Mouse (Mus musculus): ENCODE data around the gene Gas2l1. TPM values are rescaled to one million over a fixed set of nuclear protein-coding genes. Genes with fewer than 3 reads are reported as not detected.

Gas2l1 gene
- polyA plus RNA-seq, 1 experiment from 2014 or later = 32.9 TPM

GRCm38 (mm10) chr11:5055945-5056938 lies 8.9 kb downstream of the Gas2l1 start:
- H3K9ac ChIP-seq (ENCODE audit: low read length) = no peak overlapping the region
- WGBS = 25% methylated on average over 23 of the region's 23 CpGs
- H3K4me3 ChIP-seq (ENCODE audit: low read depth, low read length) = no peak overlapping the region

GRCm38 (mm10) chr11:5054874-5055273 lies 10.3 kb downstream of the Gas2l1 start:
- Histone ChIP-seq H3K4me3 (ENCODE audit: low read depth, low read length) (no peak overlapping the region), H3K9me3 (ENCODE audit: control insufficient read depth, low read length) (no peaks in the 10 kb centered on the region), H3K36me3 (ENCODE audit: control insufficient read depth, insufficient read depth, low read length) (no peaks in the 10 kb centered on the region), H3K9ac (ENCODE audit: low read length) (no peak overlapping the region), H3K27ac (ENCODE audit: low read depth, low read length) (no peak overlapping the region), H3K4me2 (ENCODE audit: low read depth) (no peak overlapping the region), H3K4me1 (ENCODE audit: control insufficient read depth, insufficient read depth, low read length) (peaks cover 5% of the 10 kb centered on the region; the same call in 1 of the 2 replicates), H3K27me3 (ENCODE audit: control insufficient read depth, insufficient read depth, low read length) (peaks cover 47% of the 10 kb centered on the region)
- DNase-seq (ENCODE audit: low spot score) (no peak), ATAC-seq (ENCODE audit: insufficient read depth, low FRiP score, low TSS enrichment) (no peak)
- WGBS = 58% methylated on average over 5 of the region's 6 CpGs

More at GRCm38 (mm10) chr11:5055945-5056938, 8.9 kb downstream of the Gas2l1 start:
- Histone ChIP-seq H3K36me3 (ENCODE audit: control insufficient read depth, insufficient read depth, low read length) (no peaks in the 10 kb centered on the region), H3K27ac (ENCODE audit: low read depth, low read length) (no peak overlapping the region), H3K4me1 (ENCODE audit: control insufficient read depth, insufficient read depth, low read length) (peaks cover 10% of the 10 kb centered on the region), H3K27me3 (ENCODE audit: control insufficient read depth, insufficient read depth, low read length) (peaks cover 60% of the 10 kb centered on the region), H3K4me2 (ENCODE audit: low read depth) (no peak overlapping the region), H3K9me3 (ENCODE audit: control insufficient read depth, low read length) (no peaks in the 10 kb centered on the region)
- no peak for DNase-seq (ENCODE audit: low spot score)
- ATAC-seq (ENCODE audit: insufficient read depth, low FRiP score, low TSS enrichment) = no peak

- Histone ChIP-seq H3K9me3 (ENCODE audit: control insufficient read depth, low read length) (no peaks in the 10 kb centered on the region), H3K27me3 (ENCODE audit: control insufficient read depth, insufficient read depth, low read length) (peaks cover 39% of the 10 kb centered on the region), H3K27ac (ENCODE audit: low read depth, low read length) (no peak overlapping the region), H3K4me1 (ENCODE audit: control insufficient read depth, insufficient read depth, low read length) (peaks cover 5% of the 10 kb centered on the region; the same call in 1 of the 2 replicates), H3K36me3 (ENCODE audit: control insufficient read depth, insufficient read depth, low read length) (no peaks in the 10 kb centered on the region), H3K9ac (ENCODE audit: low read length) (no peak overlapping the region), H3K4me2 (ENCODE audit: low read depth) (no peak overlapping the region), H3K4me3 (ENCODE audit: low read depth, low read length) (no peak overlapping the region)
- ATAC-seq (ENCODE audit: insufficient read depth, low FRiP score, low TSS enrichment) (no peak), DNase-seq (ENCODE audit: low spot score) (no peak)
- WGBS = 89% methylated on average over 14 of the region's 14 CpGs
These were observed 11.0 kb downstream of the Gas2l1 start for GRCm38 (mm10) chr11:5054151-5054550.

- Histone ChIP-seq H3K4me1 (ENCODE audit: control insufficient read depth, insufficient read depth, low read length) (no peaks in the 10 kb centered on the region), H3K36me3 (ENCODE audit: control insufficient read depth, insufficient read depth, low read length) (no peaks in the 10 kb centered on the region), H3K4me3 (ENCODE audit: low read depth, low read length) (no peak overlapping the region), H3K27me3 (ENCODE audit: control insufficient read depth, insufficient read depth, low read length) (peaks cover 23% of the 10 kb centered on the region), H3K27ac (ENCODE audit: low read depth, low read length) (no peak overlapping the region), H3K4me2 (ENCODE audit: low read depth) (no peak overlapping the region), H3K9ac (ENCODE audit: low read length) (no peak overlapping the region), H3K9me3 (ENCODE audit: control insufficient read depth, low read length) (no peaks in the 10 kb centered on the region)
- DNase-seq (ENCODE audit: low spot score) (no peak), ATAC-seq (ENCODE audit: insufficient read depth, low FRiP score, low TSS enrichment) (no peak)
- 72% methylated on average over 10 of the region's 10 CpGs for WGBS
These were observed 12.8 kb downstream of the Gas2l1 start for GRCm38 (mm10) chr11:5052200-5052854.

- Histone ChIP-seq H3K27ac (ENCODE audit: low read depth, low read length) (no peak overlapping the region), H3K4me1 (ENCODE audit: control insufficient read depth, insufficient read depth, low read length) (no peaks in the 10 kb centered on the region), H3K9ac (ENCODE audit: low read length) (no peak overlapping the region), H3K9me3 (ENCODE audit: control insufficient read depth, low read length) (no peaks in the 10 kb centered on the region), H3K4me3 (ENCODE audit: low read depth, low read length) (no peak overlapping the region), H3K4me2 (ENCODE audit: low read depth) (no peak overlapping the region), H3K36me3 (ENCODE audit: control insufficient read depth, insufficient read depth, low read length) (no peaks in the 10 kb centered on the region), H3K27me3 (ENCODE audit: control insufficient read depth, insufficient read depth, low read length) (peaks cover 16% of the 10 kb centered on the region)
- WGBS = 85% methylated on average over 10 of the region's 10 CpGs
- DNase-seq (ENCODE audit: low spot score) (no peak), ATAC-seq (ENCODE audit: insufficient read depth, low FRiP score, low TSS enrichment) (no peak)
These were observed 13.5 kb downstream of the Gas2l1 start for GRCm38 (mm10) chr11:5051629-5052028.

GRCm38 (mm10) chr11:5046321-5046926 lies 18.7 kb downstream of the Gas2l1 start:
- Histone ChIP-seq H3K27me3 (ENCODE audit: control insufficient read depth, insufficient read depth, low read length) (no peaks in the 10 kb centered on the region), H3K4me1 (ENCODE audit: control insufficient read depth, insufficient read depth, low read length) (no peaks in the 10 kb centered on the region), H3K36me3 (ENCODE audit: control insufficient read depth, insufficient read depth, low read length) (no peaks in the 10 kb centered on the region), H3K27ac (ENCODE audit: low read depth, low read length) (no peak overlapping the region), H3K4me3 (ENCODE audit: low read depth, low read length) (no peak overlapping the region), H3K4me2 (ENCODE audit: low read depth) (no peak overlapping the region), H3K9me3 (ENCODE audit: control insufficient read depth, low read length) (no peaks in the 10 kb centered on the region), H3K9ac (ENCODE audit: low read length) (no peak overlapping the region)
- DNase-seq (ENCODE audit: low spot score) (no peak), ATAC-seq (ENCODE audit: insufficient read depth, low FRiP score, low TSS enrichment) (no peak)
- WGBS = 49% methylated on average over 12 of the region's 12 CpGs

- peaks cover 5% of the 10 kb centered on the region for H3K36me3 ChIP-seq (ENCODE audit: control insufficient read depth, insufficient read depth, low read length)
These were observed 22.3 kb downstream of the Gas2l1 start for GRCm38 (mm10) chr11:5042645-5043381.

GRCm38 (mm10) chr11:5041144-5041780 lies 23.9 kb downstream of the Gas2l1 start:
- no peak overlapping the region for H3K4me3 ChIP-seq (ENCODE audit: low read depth, low read length)
- WGBS = 80% methylated on average over 18 of the region's 18 CpGs
- no peak overlapping the region for H3K27ac ChIP-seq (ENCODE audit: low read depth, low read length)
- no peak overlapping the region for H3K4me2 ChIP-seq (ENCODE audit: low read depth)
- no peaks in the 10 kb centered on the region for H3K4me1 ChIP-seq (ENCODE audit: control insufficient read depth, insufficient read depth, low read length)
- no peak overlapping the region for H3K9ac ChIP-seq (ENCODE audit: low read length)
- H3K27me3 ChIP-seq (ENCODE audit: control insufficient read depth, insufficient read depth, low read length) = no peaks in the 10 kb centered on the region
- ATAC-seq (ENCODE audit: insufficient read depth, low FRiP score, low TSS enrichment) (no peak), DNase-seq (ENCODE audit: low spot score) (no peak)
- H3K9me3 ChIP-seq (ENCODE audit: control insufficient read depth, low read length) = no peaks in the 10 kb centered on the region
- H3K36me3 ChIP-seq (ENCODE audit: control insufficient read depth, insufficient read depth, low read length) = peaks cover 5% of the 10 kb centered on the region

More at GRCm38 (mm10) chr11:5042645-5043381, 22.3 kb downstream of the Gas2l1 start:
- no peak for DNase-seq (ENCODE audit: low spot score)
- H3K9me3 ChIP-seq (ENCODE audit: control insufficient read depth, low read length) = no peaks in the 10 kb centered on the region
- no peaks in the 10 kb centered on the region for H3K27me3 ChIP-seq (ENCODE audit: control insufficient read depth, insufficient read depth, low read length)
- no peak overlapping the region for H3K4me3 ChIP-seq (ENCODE audit: low read depth, low read length)
- no peak overlapping the region for H3K4me2 ChIP-seq (ENCODE audit: low read depth)
- WGBS = 94% methylated on average over 8 of the region's 8 CpGs
- ATAC-seq (ENCODE audit: insufficient read depth, low FRiP score, low TSS enrichment) = no peak
- no peak overlapping the region for H3K27ac ChIP-seq (ENCODE audit: low read depth, low read length)
- no peaks in the 10 kb centered on the region for H3K4me1 ChIP-seq (ENCODE audit: control insufficient read depth, insufficient read depth, low read length)
- H3K9ac ChIP-seq (ENCODE audit: low read length) = no peak overlapping the region
